Mouse (Mus musculus) 3134 (cell line): ENCODE measurements around the gene Oas1a.
A peak's percentile ranks its signal among the peaks of the same experiment; 100 is the strongest.
"Not testable (repeated sequence)": the region's sequence is repeated elsewhere in the genome, so short reads cannot be mapped to it uniquely, and the experiment has no call there.

ENCODE experiments used
- DNase-seq: peaks from one replicate; pipeline ENCODE4 v3.0.0-alpha.2; 2011; ENCODE audit warnings: low spot score; ENCODE audit not compliant: insufficient read length; ENCODE audit errors: extremely low read depth

The Oas1a gene

GRCm38 (mm10) chr5:120894692-120895091, 12.6 kb downstream of the Oas1a start:
- not testable (repeated sequence) for DNase-seq

GRCm38 (mm10) chr5:120893866-120894265, 13.5 kb downstream of the Oas1a start:
- not testable (repeated sequence) for DNase-seq

GRCm38 (mm10) chr5:120892243-120892660, 15.1 kb downstream of the Oas1a start:
- no peak for DNase-seq

- DNase-seq: not testable (repeated sequence)
These were observed 15.6 kb downstream of the Oas1a start for GRCm38 (mm10) chr5:120891566-120892242.

GRCm38 (mm10) chr5:120890991-120891390, 16.3 kb downstream of the Oas1a start:
- no peak for DNase-seq

- DNase-seq: no peak
These were observed 17.3 kb downstream of the Oas1a start for GRCm38 (mm10) chr5:120890026-120890425.

GRCm38 (mm10) chr5:120888294-120888815, 19.0 kb downstream of the Oas1a start:
- DNase-seq: not testable (repeated sequence)

GRCm38 (mm10) chr5:120887831-120888230, 19.5 kb downstream of the Oas1a start:
- no peak for DNase-seq

GRCm38 (mm10) chr5:120887413-120887812, 19.9 kb downstream of the Oas1a start, which contains the start of gene Oas1g:
Gene Oas1g, minus strand, starts transcription at chr5:120887613.
- DNase-seq: not testable (repeated sequence)

GRCm38 (mm10) chr5:120881681-120882080, 25.6 kb downstream of the Oas1a start:
- not testable (repeated sequence) for DNase-seq

GRCm38 (mm10) chr5:120878803-120879202, 28.5 kb downstream of the Oas1a start:
- not testable (repeated sequence) for DNase-seq

- DNase-seq: not testable (repeated sequence)
These were observed 29.9 kb downstream of the Oas1a start for GRCm38 (mm10) chr5:120877407-120877806.

GRCm38 (mm10) chr5:120876839-120877238, 30.5 kb downstream of the Oas1a start:
- DNase-seq: not testable (repeated sequence)

GRCm38 (mm10) chr5:120871469-120871868, 35.9 kb downstream of the Oas1a start:
- no peak for DNase-seq

- no peak for DNase-seq
These were observed 36.5 kb downstream of the Oas1a start for GRCm38 (mm10) chr5:120870782-120871181.

GRCm38 (mm10) chr5:120870081-120870480, 37.2 kb downstream of the Oas1a start:
- DNase-seq: no peak

- no peak for DNase-seq
These were observed 37.8 kb downstream of the Oas1a start for GRCm38 (mm10) chr5:120869436-120870015.

- DNase-seq: peak; percentile 15
These were observed 41.9 kb downstream of the Oas1a start for GRCm38 (mm10) chr5:120865336-120865860.

GRCm38 (mm10) chr5:120861121-120861520, 46.2 kb downstream of the Oas1a start, which contains the start of gene Oas1h:
Gene Oas1h, plus strand, starts transcription at chr5:120861421.
- no peak for DNase-seq

GRCm38 (mm10) chr5:120859241-120859640, 48.1 kb downstream of the Oas1a start:
- no peak for DNase-seq

- DNase-seq: peak; percentile 7
These were observed 57.7 kb downstream of the Oas1a start for GRCm38 (mm10) chr5:120849601-120850136.
